Mouse (Mus musculus): ENCODE results near the gene Omp. TPM values are rescaled to one million over a fixed set of nuclear protein-coding genes. Genes with fewer than 3 reads are reported as not detected.

Omp gene
- total and polyA plus RNA-seq, 2 experiments from 2014 or later: 0.46 to 0.55 TPM

DNA sequence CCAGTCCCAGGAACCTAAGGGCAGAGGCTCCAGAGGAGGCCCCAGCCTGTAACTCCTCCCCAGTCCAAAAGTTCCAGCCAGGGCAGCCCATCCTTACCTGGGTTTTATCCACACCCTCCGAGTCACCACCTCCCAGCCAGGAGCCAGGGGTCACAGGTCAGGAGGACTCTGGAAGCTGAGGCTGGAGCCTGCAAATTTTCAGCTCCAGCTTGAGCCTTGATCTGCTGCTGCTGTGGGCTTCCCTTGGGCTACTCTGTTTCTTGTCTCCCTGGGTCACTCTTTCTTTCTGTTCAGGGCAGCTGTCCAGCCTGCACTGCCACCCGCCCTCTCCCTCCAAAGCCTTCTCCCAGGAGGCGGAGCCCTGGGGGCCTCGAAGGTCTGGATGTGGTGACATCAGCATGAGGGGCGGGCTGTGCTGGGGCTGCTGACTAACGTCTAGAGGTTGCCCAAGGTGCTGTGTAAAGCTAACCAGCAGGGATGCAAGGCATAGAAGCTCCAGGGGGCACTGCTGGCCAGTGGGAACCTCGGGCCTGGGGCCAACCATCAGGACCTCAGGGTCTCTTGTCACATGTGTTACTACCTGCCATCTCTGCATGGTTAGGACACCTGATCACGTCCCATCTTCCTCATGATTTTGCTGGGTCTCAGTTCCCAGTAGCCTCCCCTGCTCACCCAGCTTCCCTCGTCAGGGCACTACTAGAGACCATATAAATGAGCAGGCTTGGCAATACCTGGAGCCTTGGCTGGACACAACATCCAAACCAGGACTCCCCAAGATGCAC, 25.9 kb downstream of the Omp start, which contains the start of gene Myo7a:
Gene Myo7a, minus strand, starts transcription at position 346 of the 782 bp plus-strand sequence.
- peak within 1 kb of the TSS; percentile 31 for H3K4me2 ChIP-seq (ENCODE audit: low read depth, low read length, poor library complexity, severe bottlenecking)
- DNase-seq (ENCODE audit: low spot score): no peak
- TF ChIP-seq CTCF (IDR thresholded peaks at IDR 0.05): no peak
- H3K36me3 ChIP-seq (ENCODE audit: insufficient read depth, low read length): peaks cover 8% of the 10 kb centered on the region
- H3K4me1 ChIP-seq (ENCODE audit: insufficient read depth, low read length): no peaks in the 10 kb centered on the region
- no peaks in the 10 kb centered on the region for H3K27me3 ChIP-seq (ENCODE audit: insufficient read depth, low read length)
- ATAC-seq (ENCODE audit: low FRiP score): peak; percentile 10
- 39% methylated on average over 9 of the region's 9 CpGs for WGBS
- H3K9me3 ChIP-seq (ENCODE audit: low read length): no peaks in the 10 kb centered on the region
- H3K27ac ChIP-seq (ENCODE audit: low read depth, low read length): no peak within 1 kb of the TSS
- 0 out of 2 replicates have a peak within 1 kb of the TSS, but pooled peaks have one; percentile 39 for H3K9ac ChIP-seq (replicated peaks; ENCODE audit: low read length, poor library complexity, severe bottlenecking)
- H3K4me3 ChIP-seq (ENCODE audit: low read depth, low read length): no peak within 1 kb of the TSS

DNA sequence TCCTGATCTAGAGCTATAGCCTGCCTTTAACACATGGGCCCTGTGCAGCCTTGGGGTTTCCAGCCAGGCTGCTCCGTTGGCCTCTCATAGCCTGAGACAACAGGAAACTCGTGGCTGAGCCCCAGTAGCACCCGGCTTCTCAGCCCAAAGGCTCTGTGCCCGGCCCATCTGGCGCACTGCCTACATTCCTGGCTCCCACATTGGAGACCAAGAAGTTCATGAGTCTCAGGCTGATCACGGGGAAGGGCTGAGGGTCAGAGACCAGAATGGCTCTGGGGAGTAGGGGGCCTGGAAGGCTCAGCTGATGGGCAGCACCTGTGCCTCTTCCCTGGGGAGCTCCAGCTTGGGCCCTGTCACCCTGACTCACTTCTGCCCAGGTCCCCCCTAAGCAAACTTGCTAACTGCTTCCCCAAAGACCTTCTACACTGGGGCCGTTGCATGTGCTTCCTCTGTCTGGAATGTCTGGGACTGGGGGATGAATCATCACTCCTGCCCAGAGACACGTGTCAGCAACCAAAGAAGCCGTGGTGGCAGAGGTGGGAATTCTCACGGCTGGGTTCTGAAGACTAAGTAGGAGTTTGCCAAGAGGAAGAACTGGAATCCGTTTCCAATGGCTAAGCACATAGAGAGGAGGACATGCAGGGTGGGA, 28.2 kb downstream of the Omp start:
- ATAC-seq (ENCODE audit: low FRiP score) (no peak), DNase-seq (ENCODE audit: low spot score) (peak; percentile 44)
- Histone ChIP-seq H3K4me3 (ENCODE audit: low read depth, low read length) (no peak overlapping the region), H3K9ac (replicated peaks; ENCODE audit: low read length, poor library complexity, severe bottlenecking) (no peak overlapping the region), H3K4me1 (ENCODE audit: insufficient read depth, low read length) (no peaks in the 10 kb centered on the region), H3K36me3 (ENCODE audit: insufficient read depth, low read length) (no peaks in the 10 kb centered on the region), H3K27me3 (ENCODE audit: insufficient read depth, low read length) (no peaks in the 10 kb centered on the region), H3K9me3 (ENCODE audit: low read length) (no peaks in the 10 kb centered on the region), H3K4me2 (ENCODE audit: low read depth, low read length, poor library complexity, severe bottlenecking) (no peak overlapping the region), H3K27ac (ENCODE audit: low read depth, low read length) (no peak overlapping the region)
- 70% methylated on average over 11 of the region's 11 CpGs for WGBS
- TF ChIP-seq CTCF (IDR thresholded peaks at IDR 0.05): no peak

DNA sequence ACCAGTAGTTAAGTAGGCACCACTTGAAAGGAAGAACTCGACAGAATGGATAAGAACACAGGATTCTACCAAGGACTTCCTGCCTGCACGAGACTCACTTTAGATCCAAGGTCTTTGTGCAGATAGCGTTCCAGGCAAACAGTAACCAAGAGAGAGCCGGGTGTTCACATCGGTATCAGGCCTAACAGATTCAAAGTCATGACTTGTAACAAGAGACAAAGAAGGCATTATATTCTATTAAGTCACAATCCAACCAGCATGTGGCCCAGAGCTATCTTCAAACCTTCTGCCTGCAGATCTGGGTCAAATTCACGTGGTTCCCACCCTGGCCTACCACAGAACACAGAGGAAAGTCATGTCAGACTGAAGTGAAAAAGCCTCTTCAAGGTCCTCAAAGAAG, 30.6 kb downstream of the Omp start:
- DNase-seq (ENCODE audit: low spot score): no peak
- 67% methylated on average over 6 of the region's 6 CpGs for WGBS

DNA sequence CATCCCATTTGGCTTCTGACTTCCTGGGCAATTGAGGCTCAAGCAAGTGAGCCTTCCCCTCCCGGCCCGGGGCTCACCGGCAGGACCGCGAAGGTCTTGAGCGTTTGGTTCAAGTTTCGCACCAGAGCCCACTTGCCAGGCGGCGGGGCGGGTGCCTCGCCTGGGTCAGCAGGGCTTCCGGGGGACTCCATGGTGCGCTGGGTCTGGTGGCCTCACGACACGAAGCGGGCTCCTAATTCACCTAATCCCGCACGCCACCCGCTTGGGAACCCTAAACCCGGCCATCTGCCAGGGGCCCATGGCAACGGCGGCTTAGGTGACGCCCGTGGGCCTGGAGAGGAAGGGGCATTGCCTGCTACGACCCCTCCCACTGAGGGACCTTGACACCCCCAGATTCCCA, 34.1 kb downstream of the Omp start:
- H3K4me2 ChIP-seq (ENCODE audit: low read depth, low read length, poor library complexity, severe bottlenecking): peak overlapping the region; percentile 43
- H3K27ac ChIP-seq (ENCODE audit: low read depth, low read length): no peak overlapping the region
- no peaks in the 10 kb centered on the region for H3K4me1 ChIP-seq (ENCODE audit: insufficient read depth, low read length)
- H3K27me3 ChIP-seq (ENCODE audit: insufficient read depth, low read length): peaks cover 14% of the 10 kb centered on the region; the same call in 1 of the 2 replicates
- H3K9ac ChIP-seq (replicated peaks; ENCODE audit: low read length, poor library complexity, severe bottlenecking): 0 out of 2 replicates have a peak overlapping the region, but pooled peaks have one; percentile 8
- WGBS: 9% methylated on average over 25 of the region's 25 CpGs
- no peaks in the 10 kb centered on the region for H3K36me3 ChIP-seq (ENCODE audit: insufficient read depth, low read length)
- no peak for TF ChIP-seq CTCF (IDR thresholded peaks at IDR 0.05)
- no peaks in the 10 kb centered on the region for H3K9me3 ChIP-seq (ENCODE audit: low read length)
- ATAC-seq (ENCODE audit: low FRiP score) (no peak), DNase-seq (ENCODE audit: low spot score) (no peak)
- peak overlapping the region; percentile 8; the same call in 1 of the 2 replicates for H3K4me3 ChIP-seq (ENCODE audit: low read depth, low read length)

More for the DNA sequence above, 30.6 kb downstream of the Omp start:
- Histone ChIP-seq H3K4me3 (ENCODE audit: low read depth, low read length) (no peak overlapping the region), H3K27ac (ENCODE audit: low read depth, low read length) (no peak overlapping the region), H3K36me3 (ENCODE audit: insufficient read depth, low read length) (no peaks in the 10 kb centered on the region), H3K4me1 (ENCODE audit: insufficient read depth, low read length) (no peaks in the 10 kb centered on the region), H3K9ac (replicated peaks; ENCODE audit: low read length, poor library complexity, severe bottlenecking) (no peak overlapping the region), H3K9me3 (ENCODE audit: low read length) (no peaks in the 10 kb centered on the region), H3K27me3 (ENCODE audit: insufficient read depth, low read length) (peaks cover 14% of the 10 kb centered on the region; the same call in 1 of the 2 replicates), H3K4me2 (ENCODE audit: low read depth, low read length, poor library complexity, severe bottlenecking) (no peak overlapping the region)
- TF ChIP-seq CTCF (IDR thresholded peaks at IDR 0.05): no peak
- ATAC-seq (ENCODE audit: low FRiP score): no peak

DNA sequence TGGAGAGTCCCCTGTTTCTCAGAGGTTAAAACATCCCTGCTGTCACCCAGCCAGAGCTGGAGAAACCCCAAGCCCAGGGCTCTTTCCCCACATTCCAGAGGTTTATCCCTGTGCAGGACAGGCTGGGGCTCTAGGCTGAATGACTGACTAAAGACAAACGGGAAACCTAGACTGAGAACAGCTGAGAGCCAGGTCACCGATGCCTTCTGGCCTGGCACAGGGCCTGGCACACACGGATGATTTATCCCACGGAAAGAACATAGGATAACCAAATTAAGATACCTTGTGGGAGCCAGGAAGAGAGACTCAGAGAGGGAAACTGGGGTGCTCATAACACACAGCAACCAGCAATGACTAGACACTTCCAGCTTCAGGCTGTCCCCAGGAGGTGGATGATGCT, 35.5 kb downstream of the Omp start:
- TF ChIP-seq CTCF (IDR thresholded peaks at IDR 0.05): no peak
- Histone ChIP-seq H3K4me1 (ENCODE audit: insufficient read depth, low read length) (no peaks in the 10 kb centered on the region), H3K36me3 (ENCODE audit: insufficient read depth, low read length) (no peaks in the 10 kb centered on the region), H3K27me3 (ENCODE audit: insufficient read depth, low read length) (peaks cover 14% of the 10 kb centered on the region; the same call in 1 of the 2 replicates), H3K9me3 (ENCODE audit: low read length) (no peaks in the 10 kb centered on the region), H3K27ac (ENCODE audit: low read depth, low read length) (no peak overlapping the region), H3K4me3 (ENCODE audit: low read depth, low read length) (no peak overlapping the region), H3K4me2 (ENCODE audit: low read depth, low read length, poor library complexity, severe bottlenecking) (no peak overlapping the region), H3K9ac (replicated peaks; ENCODE audit: low read length, poor library complexity, severe bottlenecking) (no peak overlapping the region)
- ATAC-seq (ENCODE audit: low FRiP score): no peak
- 82% methylated on average over 4 of the region's 4 CpGs for WGBS
- DNase-seq (ENCODE audit: low spot score): no peak

All from midbrain, postnatal 0 days (tissue).